Mouse (Mus musculus): ENCODE measurements around the gene Asgr2.
"Not testable (repeated sequence)": the region's sequence is repeated elsewhere in the genome, so short reads cannot be mapped to it uniquely, and the experiment has no call there.

Gene Asgr2

DNA sequence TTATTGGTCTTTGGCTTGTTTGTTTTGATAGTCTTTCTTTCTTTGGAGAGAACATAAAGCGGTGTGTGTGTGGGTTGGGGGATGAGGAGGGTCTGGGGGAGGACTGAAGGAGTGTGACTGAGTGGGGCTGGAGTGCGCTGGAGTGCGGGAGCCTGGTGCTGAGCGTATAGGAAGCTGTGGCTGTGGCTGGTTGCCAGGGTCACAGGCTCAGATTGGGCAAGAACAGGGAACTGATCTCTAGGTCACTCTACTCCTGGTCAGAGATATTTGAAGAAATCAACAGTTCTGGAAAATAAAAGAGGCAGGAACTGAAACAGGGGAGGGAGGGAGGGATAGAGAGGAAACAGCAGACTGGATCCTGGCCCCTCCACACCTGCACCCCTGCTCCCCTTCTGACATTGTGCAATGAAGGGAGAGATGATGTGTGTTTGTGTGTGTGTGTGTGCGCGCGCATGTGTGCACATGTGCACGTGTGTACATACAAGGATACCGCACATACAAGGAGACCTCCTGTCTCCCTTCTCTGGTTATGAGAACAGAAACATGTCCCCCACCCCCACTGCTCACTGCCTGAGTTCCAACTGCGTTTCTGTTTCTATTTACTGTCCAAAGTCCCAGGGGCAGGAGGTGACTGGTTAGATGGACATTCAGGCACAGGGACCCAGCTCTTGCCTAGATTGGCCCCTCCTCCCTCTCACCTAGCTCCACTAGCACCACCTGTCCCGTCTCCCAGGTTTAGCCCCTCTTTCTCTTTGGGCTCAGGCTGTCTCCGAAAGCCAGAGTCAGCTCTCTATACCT is at the start of gene Asgr2:
Asgr2 (plus strand) TSS at position 659 of the 798 bp plus-strand sequence.
- DNase-seq (ENCODE audit: low spot score), result no peak

DNA sequence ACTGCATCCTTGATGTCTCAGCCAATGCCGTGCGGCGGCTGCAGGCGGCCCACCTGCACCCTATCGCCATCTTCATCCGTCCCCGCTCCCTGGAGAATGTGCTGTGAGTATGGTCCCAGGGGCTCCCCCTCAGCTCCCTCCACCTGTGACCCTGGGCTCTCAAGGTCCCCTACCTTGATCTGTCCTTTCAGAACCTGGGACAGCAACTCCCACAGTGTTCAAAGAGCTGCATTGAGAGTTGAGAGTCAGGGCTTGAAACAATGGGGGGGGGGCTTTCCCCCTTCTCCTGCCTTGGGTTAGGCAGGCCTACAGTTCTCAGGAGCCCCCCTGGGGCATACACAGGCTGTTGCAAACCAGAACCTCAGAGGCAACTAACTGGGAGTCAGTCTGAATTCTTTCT is 48.8 kb upstream of the Asgr2 start:
- DNase-seq (ENCODE audit: low spot score), result no peak

DNA sequence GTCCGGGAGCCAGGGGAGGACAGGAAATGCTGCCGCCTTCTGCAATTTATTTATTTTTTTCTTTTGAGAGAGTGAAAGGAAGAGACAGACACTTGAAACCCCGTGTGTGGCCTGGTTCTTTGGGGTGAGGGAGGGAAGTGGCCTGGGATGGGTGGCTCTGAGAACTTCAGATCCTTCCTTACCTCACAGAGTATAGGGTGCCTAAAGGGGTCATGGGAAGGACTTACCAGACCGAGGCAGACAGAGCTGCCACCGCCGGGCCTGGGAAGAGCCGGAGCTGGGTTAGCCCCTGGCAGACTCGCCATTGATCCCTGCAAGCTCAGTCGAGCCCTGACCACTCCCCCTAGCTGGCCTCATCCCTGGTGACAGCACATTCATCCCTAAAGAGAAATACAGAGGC is 47.0 kb upstream of the Asgr2 start:
- DNase-seq (ENCODE audit: low spot score), result no peak

DNA sequence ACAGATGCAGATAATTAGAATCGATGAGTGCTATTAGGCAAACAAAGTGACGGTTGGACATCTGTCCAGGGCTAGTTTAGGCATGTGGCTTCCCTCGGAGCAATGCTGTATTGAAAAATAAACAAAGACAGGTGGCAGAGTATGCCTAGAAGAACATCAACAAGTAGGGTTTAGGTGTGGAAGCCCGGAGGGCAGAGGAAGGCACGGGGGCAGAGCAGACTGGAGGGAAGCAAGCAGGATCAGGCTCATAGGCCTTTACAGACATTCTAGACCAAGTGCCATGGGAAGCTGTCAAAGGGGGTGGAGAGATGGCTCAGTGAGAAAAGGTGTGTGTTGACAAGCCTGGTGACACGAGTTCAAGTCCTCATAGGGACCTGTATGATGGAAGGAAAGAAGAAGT is 43.1 kb upstream of the Asgr2 start:
- no peak for DNase-seq (ENCODE audit: low spot score)

DNA sequence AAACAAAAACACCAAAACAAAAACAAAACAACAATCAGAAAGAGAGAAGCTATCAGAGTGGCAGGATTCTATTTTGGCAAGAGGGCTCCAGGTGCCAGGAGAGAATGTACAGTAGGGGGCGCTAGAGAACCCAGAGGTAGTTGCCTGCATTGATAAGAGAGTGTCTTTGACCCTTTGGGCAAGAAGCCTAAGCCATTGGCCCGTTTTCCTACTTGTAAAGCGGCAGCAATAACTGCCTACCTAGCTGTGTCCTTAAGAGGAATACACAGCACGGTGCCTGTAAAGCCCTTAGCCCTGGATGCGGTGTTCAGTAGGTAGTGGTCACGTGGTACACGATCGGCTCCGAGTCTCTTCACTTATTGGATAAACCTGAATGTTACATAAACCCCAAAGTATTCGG is 42.6 kb upstream of the Asgr2 start:
- DNase-seq (ENCODE audit: low spot score), result no peak

DNA sequence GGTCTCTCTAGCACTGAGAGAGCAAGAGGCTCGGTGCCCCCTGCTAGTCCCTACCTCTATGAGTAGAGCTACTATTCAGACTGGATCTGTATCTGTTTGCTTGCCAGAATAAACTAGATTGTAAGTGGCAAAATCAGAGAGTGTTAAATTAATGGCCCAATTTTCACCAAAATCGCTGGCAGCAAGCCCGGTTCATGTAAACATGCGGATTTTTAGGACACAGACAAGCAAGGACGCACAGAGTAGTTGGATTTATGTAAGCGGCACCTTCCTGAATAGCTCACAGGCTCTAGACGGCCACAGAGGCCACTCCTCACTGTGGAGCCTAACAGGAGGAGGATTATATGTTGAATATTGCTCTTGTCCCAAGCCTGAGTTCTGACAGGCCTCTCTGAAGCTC is 39.3 kb upstream of the Asgr2 start:
- no peak for DNase-seq (ENCODE audit: low spot score)

DNA sequence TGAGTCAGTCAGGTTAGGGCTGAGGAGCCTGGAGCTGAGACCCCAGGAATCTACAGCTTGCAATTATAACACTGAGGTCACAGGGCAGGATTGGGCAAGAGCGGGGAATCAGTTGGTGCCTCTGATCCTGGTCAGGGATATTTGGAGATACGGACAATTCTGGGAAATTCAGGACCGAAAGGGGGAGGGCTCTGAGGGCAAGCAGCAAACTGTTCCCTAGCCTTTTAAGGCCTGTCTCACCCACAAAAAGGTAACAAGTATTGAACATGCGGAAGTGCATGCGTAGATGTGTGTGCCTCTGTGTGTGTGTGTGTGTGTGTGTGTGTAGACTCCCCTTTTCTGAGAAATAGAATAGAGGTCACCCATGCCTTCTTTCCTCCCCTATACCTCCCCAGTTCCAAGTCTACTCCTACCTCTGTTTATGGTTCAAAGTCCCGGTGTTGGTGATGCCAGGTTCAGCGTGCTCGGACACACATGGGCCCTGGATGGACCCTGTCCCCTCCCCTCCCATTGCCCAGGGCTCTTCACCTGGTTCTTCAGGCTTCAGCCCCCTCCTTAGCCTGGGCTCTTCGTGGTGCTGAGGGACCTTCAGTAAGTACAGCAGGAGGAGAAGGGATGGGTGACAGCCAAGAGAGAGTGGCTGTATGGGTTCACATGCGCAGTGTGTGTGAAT is 38.4 kb upstream of the Asgr2 start, which contains the start of gene Asgr1:
Asgr1 (plus strand) TSS at position 188 of the 673 bp plus-strand sequence.
- no peak for DNase-seq (ENCODE audit: low spot score)

DNA sequence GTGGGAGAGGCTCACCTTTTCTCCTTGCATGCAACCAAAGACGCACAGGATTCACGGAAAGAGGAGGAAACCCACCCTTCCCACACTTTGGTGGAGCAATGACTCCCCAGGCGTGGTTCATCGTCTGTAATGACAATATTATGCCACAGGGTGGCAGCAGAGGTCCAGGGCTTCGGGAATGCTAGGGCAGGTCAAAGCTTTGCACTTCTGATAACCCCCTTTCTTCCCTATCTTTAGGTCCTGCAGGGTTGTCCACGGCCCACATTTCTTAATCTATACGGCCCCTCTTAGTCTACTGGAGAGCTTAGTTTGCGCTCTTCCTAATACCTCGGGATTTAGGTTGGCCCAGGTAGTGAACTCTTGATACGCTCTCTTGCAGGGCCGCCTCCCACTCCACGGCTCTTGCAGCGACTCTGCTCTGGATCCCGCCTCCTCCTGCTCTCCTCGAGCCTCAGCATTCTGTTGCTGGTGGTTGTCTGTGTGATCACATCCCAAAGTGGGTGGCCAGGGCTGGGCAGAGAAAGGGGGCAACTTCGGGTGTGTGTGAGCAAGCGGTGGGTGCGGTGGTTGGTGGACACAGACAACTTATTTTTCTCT is 36.7 kb upstream of the Asgr2 start:
- DNase-seq (ENCODE audit: low spot score), result no peak

DNA sequence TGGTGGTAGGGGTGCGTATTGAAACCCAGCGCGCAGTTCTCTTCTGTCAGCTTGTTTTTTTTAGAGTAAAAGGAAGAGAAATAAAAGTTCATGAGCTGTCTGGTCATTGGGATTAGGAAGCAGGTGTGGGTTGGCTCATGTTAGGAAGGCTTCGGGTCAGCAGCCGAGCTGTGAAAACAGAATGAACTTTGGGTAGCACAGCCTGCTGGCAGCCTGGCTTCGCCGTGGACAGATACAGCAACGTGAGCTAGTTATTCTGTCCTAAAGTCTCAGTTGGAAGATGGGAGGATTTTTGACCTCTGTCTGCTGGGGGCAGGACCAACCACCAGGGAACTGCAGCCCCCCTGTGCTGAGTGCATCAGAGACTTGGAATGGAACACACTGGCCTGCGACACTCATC is 34.6 kb upstream of the Asgr2 start:
- DNase-seq (ENCODE audit: low spot score), result no peak

DNA sequence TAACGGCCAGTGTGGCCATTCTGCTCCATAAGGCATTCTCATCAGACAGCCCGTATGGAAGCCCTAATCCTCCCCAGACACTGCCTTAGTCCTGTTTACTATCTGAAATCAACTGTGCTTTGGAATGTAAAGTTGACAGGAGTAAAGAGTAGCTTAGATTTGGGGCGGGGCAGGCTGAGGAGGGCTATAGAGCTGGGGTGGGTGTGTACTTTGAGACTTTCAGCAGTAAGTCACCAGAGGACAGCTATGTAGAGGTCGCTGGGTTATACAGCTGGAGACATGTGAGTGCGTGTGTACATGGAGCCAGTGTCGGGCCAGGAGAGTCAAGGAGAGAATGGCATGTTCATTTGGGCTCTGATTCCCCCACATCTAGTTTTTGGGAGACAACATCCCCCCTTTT is 32.5 kb upstream of the Asgr2 start:
- no peak for DNase-seq (ENCODE audit: low spot score)

DNA sequence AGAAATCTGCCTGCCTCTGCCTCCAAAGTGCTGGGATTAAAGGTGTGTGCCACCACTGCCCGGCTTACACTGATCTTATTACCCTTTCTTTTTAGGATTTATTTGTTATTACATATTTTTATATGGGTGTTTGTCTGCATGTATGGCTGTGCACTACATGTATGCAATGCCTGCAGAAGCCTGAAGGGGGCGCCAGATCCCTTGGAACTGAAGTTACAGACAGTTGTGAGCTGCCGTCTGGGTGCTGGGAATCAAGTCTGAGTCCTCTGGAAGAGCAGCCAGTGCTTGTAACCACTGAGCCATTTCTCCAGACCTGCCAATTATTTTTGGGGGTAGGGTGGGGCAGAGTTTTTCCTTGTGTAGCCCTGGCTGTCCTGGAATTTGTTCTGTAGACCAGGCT is 29.4 kb upstream of the Asgr2 start:
- DNase-seq (ENCODE audit: low spot score), result no peak

DNA sequence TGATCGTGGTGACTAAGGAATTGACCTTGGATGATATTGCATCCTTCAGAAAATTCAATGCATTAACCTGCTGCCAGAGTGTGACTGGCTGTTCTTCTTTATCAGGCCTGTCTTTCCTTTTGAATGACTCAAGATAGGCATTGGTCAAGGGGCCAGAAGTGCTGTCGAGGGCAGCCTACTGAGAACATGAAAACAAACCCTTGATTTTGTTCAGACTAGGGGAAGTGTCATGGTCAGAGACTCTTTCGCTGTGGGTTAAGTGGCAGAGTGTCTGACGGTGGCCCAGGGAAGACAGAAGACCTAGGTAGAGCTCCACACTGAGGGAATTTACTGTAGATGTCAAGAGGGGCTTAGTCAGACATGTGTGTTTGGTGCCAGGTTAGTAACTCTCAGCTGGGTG is 25.7 kb upstream of the Asgr2 start:
- DNase-seq (ENCODE audit: low spot score), result no peak

DNA sequence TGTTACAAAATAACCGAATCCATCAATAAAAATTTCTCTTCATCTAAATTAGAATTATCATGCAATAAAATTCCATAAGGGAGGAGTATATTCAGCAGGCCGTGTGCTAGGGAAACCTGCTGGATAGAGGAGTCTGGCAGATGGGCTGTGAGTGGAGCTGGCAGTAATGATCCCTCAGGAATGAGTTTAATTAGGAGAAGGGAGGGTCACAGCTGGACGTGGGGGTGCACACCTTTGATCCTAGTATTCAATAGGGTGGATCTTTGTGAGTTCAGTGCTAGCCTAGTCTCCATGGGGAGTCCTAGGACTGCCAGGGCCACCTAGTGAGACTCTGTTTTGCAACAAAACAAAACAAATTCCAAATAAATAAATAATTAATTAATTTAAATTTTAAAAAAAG is 24.2 kb upstream of the Asgr2 start:
- DNase-seq (ENCODE audit: low spot score), result no peak

DNA sequence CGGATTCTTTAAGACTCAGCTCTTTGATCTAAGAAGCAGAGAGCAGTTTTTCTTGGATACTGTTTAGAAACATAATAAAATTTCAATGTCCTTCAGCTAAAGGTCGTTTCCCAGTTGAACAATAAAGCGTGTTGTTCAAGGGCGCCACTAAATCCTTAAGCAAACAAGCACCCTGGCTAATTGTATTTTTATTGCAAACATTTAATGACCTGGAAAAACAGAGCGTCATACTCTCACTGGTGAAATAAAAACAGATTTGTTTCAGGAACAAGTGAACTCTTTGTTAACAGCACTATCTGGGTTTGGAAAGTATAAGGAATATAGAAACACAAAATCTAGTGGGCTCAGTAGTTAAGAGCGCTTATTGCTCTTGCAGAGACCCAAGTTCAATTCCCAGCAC is 22.4 kb upstream of the Asgr2 start:
- no peak for DNase-seq (ENCODE audit: low spot score)

DNA sequence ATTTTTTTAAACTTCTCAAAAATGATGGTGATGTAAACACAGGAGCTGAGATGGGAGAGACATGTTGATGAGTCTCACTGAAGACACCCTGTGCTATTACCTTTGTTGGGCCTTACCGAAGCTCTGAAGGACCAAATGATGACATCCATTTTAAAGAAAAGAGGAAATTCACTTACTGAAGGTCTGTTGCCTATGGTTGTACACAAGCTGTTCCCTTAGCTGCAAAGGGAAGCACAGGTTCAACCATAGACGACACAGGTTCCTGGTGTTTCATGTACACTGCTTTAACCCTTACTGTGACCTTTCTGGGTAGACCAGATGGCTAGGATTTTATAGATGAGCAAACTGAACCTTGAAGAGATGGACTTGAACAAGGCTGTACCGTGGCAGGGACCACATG is 21.8 kb upstream of the Asgr2 start:
- DNase-seq (ENCODE audit: low spot score), result not testable (repeated sequence)

DNA sequence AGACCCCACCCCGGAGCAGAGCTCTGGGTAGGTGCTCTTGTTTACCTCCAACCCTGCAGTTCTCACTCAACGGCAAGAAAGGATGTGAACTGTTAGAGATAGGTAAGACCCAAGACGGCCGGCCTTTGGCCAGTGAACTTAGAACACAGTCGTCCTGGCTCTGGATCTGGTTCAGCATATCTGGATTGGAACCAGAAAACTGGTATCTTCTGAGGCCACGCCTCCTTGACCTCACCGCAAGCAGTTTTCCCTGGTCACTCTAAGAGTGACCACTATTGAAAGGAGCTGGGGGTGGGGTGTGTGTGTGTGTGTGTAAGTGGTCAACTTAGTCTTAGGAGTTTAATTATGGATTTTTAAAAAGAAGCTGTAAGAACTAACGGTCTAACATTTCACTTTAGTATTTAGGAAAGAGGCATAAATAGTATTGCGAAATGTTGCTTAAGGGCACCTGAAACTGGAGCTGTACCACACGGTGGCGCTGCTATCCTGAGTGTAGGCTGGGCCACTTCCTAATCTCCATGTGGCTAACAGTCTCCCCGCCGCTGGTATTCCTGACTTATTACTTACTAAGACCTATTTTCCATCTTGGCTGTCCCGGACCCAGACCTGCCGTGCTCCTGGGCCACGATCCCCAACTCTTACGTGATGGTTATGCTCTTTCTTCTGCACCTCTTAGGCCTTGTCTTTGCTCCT is 17.9 kb upstream of the Asgr2 start:
- DNase-seq (ENCODE audit: low spot score), result peak; percentile 45

DNA sequence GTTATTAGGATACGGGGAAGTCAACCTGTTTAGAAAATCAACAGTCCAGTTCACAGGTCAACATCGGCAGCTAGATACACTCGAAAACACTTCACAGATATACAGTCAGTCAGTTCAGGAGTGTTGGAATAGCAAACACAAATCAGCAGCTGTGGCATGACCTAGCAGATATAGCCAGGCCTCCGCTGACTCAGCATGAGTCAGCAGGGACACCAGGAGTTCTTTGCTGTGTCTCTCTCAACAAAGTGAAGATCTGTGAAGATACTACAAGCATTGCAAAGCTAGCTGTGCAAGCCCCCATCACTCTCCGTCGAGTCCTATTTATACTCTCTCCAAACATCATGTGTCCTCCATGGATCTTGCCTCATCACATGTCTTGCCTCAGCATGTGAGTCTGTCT is 16.9 kb upstream of the Asgr2 start:
- DNase-seq (ENCODE audit: low spot score), result no peak

DNA sequence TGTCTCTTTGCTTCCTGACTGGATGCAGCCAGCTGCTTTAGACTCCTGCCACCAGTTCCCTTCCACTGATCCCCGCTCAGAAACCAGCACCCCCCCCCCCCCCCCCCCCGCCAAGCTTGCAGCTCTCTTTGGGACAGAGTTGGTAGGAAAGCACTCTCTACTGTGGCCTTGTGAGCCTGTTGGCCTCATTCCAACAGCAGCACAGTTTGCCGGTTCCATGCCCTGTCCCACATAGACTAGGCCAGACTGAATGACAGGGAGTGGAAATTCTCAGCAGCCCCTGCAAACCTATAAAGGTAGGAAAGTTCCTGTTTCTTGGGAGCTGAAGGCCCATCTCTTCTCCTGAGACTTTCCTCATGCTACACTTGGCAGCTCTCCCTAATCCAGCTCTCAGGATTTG is 15.0 kb upstream of the Asgr2 start:
- no peak for DNase-seq (ENCODE audit: low spot score)

DNA sequence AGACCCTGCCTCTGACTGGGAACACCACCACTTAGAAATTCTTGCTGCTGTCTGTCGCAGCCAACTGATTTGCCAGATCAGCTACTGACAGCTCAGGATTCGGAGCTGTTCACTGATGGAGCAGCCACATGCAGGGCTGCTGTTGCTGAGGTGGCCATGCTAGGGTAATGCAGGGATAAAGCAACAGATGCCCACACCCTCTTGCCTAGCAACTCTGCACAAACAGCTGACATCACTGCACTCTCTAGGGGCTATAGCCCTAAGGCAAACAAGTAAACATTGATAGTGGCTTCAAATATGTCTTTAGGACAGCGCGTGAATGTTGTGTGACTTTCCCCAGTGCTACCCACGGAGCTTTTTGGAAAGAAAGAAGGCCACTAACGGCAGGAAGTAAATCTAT is 13.3 kb upstream of the Asgr2 start:
- no peak for DNase-seq (ENCODE audit: low spot score)

DNA sequence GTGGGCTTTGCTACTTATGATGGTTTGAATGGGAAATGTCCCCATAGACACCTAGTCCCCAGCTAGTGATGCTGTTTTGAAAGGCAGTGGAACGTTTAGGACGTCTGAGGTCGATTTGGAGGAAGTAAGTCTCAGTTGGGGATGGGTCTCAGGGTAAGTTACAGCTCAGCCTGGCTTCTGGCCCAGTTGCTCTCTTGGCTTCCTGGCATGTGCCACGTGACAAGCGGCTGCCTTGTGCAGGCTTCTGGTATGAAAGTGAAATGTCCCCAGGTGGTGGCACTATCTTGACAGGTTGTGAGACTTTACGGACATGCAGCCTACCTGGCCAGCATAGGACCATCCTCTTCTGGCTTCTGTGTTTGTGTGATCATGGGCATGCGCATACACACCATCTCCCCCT is 12.5 kb upstream of the Asgr2 start:
- DNase-seq (ENCODE audit: low spot score), result no peak

DNA sequence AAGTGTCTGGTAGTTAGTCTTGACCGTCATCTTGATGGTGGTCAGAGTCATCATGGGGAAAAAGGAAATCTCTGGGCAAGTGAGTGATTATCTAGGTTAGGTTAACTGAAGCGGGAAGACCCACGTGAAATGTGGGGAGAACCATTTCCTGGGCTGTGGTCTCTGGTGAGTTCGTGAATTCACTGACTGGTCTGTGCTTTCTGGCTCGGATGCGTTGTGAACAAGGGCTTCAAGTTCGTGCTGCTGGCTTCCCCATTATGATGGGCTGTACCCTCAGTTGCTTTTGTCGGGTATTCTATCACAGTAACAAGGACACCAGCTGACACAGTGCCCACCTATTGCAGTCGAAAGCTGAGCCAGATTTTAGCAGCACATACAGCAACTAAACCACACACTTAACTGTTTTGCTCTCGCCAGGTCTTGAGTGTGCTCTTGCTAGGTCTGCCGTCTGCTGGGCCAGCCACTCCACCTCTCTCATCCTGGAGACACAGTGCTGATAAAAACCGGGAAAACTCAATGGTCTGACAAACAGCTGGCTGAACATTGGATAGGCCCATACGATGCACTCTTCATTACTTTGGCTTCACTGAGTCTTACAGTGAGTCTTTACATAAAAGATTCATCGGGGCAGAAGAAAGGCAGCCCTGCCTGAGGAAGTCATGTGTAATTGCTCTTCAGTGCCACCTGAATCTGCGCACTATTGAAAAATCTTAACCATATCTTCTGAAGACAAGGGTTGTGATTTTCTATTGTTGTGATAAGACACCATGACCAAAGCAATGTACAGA is 11.4 kb upstream of the Asgr2 start:
- no peak for DNase-seq (ENCODE audit: low spot score)

DNA sequence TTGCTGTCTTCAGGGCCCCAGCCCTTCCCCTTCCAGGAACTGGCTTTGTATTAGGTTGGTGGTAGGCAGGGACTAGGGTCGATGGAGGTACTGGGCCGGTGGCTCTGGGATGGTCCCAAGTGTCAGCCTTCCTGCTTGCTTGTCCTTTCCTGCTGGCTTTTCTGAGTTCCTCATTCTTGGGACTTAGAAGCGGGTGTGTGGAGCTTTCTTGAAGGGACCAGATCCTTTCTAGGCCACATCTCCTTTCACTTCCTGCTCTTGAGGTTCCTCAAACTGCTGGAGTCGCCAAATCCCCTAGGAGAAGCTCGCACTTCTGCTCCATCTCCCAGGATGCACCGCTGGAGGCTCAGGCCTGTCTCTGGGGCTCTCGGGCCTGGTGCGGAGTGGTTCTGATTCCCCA is 7.9 kb upstream of the Asgr2 start:
- DNase-seq (ENCODE audit: low spot score), result no peak

Data from left cerebral cortex, adult 11 months (tissue).